Mouse (Mus musculus): ENCODE data around the gene Abcf2. TPM values are rescaled to one million over a fixed set of nuclear protein-coding genes. Genes with fewer than 3 reads are reported as not detected.

The Abcf2 gene
- polyA plus RNA-seq, 1 experiment from 2014 or later, result 117 TPM

DNA sequence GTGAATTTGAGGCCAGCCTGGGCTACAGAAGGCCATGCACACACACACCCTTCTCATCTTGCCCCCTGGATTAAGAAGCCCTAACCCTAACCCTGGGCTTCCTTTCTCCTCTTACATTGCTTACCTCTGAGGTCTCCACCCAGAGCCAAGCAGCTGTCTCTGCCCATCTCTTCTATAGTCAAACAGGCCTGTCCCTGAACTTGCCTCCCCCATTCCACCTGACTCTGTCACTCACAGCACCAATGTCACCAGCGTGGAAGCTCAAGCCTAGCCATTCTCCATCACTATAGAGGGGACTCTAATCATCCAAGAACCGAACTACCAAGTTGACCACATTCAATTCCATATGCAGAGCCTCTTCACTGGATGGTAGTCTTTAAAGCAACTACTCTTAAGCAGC is 23.0 kb upstream of the Abcf2 start:
- Histone ChIP-seq H3K4me2 (peak overlapping the region; percentile 95), H3K4me1 (peaks cover 86% of the 10 kb centered on the region), H3K36me3 (ENCODE audit: poor library complexity, severe bottlenecking) (peaks cover 5% of the 10 kb centered on the region), H3K9ac (peak overlapping the region; percentile 92; the same call in 1 of the 2 replicates), H3K9me3 (replicated peaks) (no peaks in the 10 kb centered on the region), H3K4me3 (peak overlapping the region; percentile 69), H3K27me3 (no peaks in the 10 kb centered on the region), H3K27ac (no peak overlapping the region)
- no peak for ATAC-seq
- 65% methylated on average over 2 of the region's 2 CpGs for WGBS

DNA sequence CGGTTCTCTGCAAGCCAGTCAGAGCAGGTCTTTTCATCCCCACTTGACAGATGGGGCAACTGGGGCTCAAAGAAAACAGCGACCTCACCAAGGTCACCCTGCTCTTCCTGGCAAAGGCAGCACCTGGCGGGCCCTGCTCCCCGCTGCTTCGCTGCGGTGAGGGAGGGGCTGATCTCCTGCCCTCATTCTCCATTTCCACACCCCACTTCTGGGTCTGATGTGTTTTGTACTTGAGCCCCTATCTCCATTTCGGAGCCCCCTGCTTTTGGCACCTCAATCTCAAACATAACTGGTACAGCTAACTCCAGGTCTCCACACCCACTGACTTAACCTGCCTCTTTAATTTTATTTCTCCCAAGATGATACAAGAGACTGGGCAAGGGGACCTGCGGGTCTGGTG is 21.9 kb upstream of the Abcf2 start:
- Histone ChIP-seq H3K4me2 (peak overlapping the region; percentile 95), H3K4me1 (peaks cover 90% of the 10 kb centered on the region), H3K9me3 (replicated peaks) (no peaks in the 10 kb centered on the region), H3K36me3 (ENCODE audit: poor library complexity, severe bottlenecking) (peaks cover 16% of the 10 kb centered on the region), H3K4me3 (peak overlapping the region; percentile 56), H3K27me3 (no peaks in the 10 kb centered on the region), H3K27ac (peak overlapping the region; percentile 92), H3K9ac (peak overlapping the region; percentile 86)
- ATAC-seq, result no peak
- WGBS, result 11% methylated on average over 8 of the region's 8 CpGs

DNA sequence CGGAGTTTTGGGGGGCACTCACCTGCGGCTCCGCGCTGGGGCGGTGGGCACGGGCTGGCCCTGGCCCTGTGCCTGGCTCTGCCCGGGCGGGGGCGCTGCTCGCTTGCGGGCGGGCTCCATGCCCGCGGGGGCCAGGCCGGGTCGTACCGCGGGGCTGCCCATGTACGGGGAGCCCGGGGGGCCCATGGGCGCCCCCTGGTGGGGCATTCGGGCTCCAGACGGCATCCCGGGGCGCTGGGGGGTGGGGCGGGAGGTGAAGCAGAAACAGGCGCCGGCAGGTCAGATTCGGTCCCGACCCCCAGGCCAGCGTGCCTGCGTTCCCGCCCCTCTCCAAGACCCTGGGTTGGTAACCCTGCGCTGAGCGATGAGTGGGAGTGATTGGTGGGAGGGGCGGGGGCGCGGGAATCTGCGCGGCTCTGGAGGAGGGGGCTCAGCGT is 21.3 kb upstream of the Abcf2 start:
- H3K9me3 ChIP-seq (replicated peaks), result no peaks in the 10 kb centered on the region
- under 1% methylated on average over 36 of the region's 41 CpGs for WGBS
- H3K27me3 ChIP-seq, result no peaks in the 10 kb centered on the region
- H3K4me1 ChIP-seq, result peaks cover 85% of the 10 kb centered on the region
- H3K36me3 ChIP-seq (ENCODE audit: poor library complexity, severe bottlenecking), result peaks cover 22% of the 10 kb centered on the region
- H3K4me3 ChIP-seq, result peak overlapping the region; percentile 56
- peak overlapping the region; percentile 95 for H3K4me2 ChIP-seq
- peak; percentile 17 for ATAC-seq
- peak overlapping the region; percentile 86 for H3K9ac ChIP-seq
- peak overlapping the region; percentile 92 for H3K27ac ChIP-seq

DNA sequence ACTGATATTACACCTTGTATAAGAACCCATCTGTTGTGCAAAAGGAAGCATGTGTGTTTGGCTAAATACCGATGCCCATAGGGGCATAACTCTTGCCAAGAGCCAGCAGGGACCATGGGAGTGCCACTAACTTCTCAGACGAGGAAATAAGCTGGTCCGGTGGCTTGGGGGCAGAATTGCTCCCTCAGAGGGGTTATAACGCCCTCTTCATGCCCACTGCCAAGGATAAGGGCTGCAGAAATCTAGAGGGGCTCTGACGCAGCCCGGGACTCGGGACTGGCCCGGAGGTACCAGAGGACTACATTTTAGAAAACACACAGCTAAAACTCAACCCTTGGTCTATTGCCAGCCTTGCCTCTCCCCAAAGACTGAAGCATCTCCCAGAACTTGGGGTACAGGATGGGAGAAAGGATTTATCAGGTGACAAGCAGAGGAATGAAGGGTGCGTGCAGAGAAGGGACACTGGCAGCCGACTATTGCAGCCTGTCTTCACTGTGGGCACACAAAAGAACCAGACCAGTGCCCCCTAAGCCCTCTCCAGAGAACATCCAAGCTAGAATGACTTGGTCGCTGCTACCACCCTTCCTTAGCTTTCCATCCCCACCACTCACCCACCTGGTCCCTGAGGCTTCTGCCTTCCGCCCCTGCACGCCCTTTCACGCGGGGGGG is 20.8 kb upstream of the Abcf2 start:
- Histone ChIP-seq H3K9me3 (replicated peaks) (no peaks in the 10 kb centered on the region), H3K27me3 (no peaks in the 10 kb centered on the region), H3K36me3 (ENCODE audit: poor library complexity, severe bottlenecking) (peaks cover 27% of the 10 kb centered on the region), H3K4me1 (peaks cover 79% of the 10 kb centered on the region), H3K4me2 (peak overlapping the region; percentile 95), H3K27ac (peak overlapping the region; percentile 92), H3K4me3 (peak overlapping the region; percentile 56), H3K9ac (peak overlapping the region; percentile 86)
- no peak for ATAC-seq
- WGBS, result 15% methylated on average over 15 of the region's 15 CpGs

DNA sequence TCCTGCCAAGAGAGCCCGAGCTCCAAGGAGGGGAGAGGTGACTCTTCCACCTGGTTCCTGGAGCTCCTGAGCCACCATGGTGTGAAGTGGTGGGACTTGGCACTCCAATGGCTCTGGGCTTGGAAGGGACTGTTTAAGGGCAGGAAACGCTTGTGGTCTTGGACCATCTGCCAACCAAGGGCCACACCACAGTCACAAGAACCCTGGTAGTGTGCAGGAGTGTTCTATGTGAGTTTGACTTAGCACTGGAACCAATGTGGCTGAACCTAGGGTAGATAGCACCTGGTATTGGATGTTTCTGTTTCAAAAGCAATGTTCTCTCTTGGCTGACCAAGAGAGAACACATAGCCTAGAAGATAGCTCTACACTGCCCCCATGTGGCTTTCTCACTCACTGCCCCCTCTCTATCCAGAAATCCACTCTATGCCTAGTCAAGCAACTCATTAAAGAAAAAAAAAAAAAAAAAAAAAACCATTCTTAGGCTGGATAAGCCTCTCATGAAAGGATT is 20.0 kb upstream of the Abcf2 start:
- peak; percentile 20 for ATAC-seq
- WGBS, result 29% methylated on average over 2 of the region's 2 CpGs
- peak overlapping the region; percentile 100 for H3K27ac ChIP-seq

DNA sequence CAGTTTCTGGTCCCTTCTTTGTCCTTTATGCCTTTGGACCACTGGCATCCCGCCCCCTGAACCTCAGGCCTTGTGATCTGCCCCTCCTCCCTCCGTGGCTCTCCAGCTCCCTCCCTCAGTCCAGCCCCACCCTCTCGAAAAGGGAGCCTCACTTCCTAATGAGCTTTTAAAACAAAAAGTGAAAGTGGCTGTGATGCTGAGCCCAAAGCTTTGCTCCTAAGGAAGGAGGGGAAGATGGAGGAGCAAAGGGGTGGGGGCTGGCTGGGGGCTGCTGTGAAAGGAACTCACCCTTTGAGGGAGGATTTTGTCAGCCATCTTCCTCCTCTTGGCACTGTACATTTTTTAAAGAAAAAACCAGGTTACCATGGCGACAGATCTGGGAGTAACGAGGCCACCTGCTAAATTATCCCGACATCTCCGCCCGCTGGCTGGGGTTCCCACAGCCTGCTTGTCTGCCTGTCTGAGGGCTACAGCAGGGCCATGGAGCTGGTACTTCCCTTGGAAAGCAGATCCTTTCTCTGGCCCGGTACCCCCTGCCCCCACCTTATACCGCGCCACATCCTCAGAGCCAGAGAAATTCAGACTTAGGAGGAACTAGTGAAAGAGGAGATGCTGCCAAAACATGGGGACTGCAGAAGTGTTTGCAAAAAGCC is 19.4 kb upstream of the Abcf2 start:
- Histone ChIP-seq H3K27me3 (no peaks in the 10 kb centered on the region), H3K9me3 (replicated peaks) (no peaks in the 10 kb centered on the region), H3K4me1 (peaks cover 78% of the 10 kb centered on the region), H3K4me2 (peak overlapping the region; percentile 63), H3K36me3 (ENCODE audit: poor library complexity, severe bottlenecking) (peaks cover 41% of the 10 kb centered on the region), H3K4me3 (peak overlapping the region; percentile 31), H3K27ac (peak overlapping the region; percentile 100), H3K9ac (peak overlapping the region; percentile 66)
- 1% methylated on average over 11 of the region's 11 CpGs for WGBS
- peak; percentile 67 for ATAC-seq

More for the DNA sequence above, 20.0 kb upstream of the Abcf2 start:
- Histone ChIP-seq H3K4me2 (peak overlapping the region; percentile 63), H3K9ac (peak overlapping the region; percentile 66), H3K4me3 (peak overlapping the region; percentile 31), H3K27me3 (no peaks in the 10 kb centered on the region), H3K4me1 (peaks cover 76% of the 10 kb centered on the region), H3K9me3 (replicated peaks) (no peaks in the 10 kb centered on the region), H3K36me3 (ENCODE audit: poor library complexity, severe bottlenecking) (peaks cover 35% of the 10 kb centered on the region)

DNA sequence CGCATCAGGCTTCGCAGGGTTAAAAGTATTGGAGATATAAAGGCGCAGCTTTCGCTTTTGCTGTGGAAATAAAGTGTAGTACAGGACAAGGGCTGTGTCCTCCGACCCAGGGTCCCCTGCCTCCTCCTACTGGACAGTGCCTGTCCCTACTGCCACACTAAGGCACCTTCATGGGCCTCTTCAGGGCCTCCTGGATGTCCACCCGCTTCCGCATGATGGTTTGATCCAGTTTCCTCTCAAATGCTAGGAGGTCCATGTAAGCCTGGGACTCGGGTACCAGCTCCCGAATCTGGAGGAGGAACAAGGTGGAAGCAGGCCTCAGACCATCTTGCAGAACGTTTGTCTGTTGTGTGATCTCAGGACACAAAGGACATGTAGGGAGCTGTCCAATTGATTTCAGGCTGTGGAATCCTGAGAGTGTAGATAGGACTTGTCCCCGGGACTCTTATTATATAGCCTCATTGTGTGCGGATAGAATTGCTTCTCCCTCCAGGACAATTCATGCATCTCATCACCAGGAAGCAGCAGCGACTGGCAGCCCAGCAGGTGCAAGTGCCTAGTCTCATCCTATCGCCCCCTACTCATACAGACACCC is 18.6 kb upstream of the Abcf2 start:
- H3K4me3 ChIP-seq, result peak overlapping the region; percentile 31
- H3K9ac ChIP-seq, result peak overlapping the region; percentile 66
- peak overlapping the region; percentile 100 for H3K27ac ChIP-seq
- H3K27me3 ChIP-seq, result no peaks in the 10 kb centered on the region
- WGBS, result 40% methylated on average over 14 of the region's 14 CpGs
- H3K4me1 ChIP-seq, result peaks cover 79% of the 10 kb centered on the region
- no peaks in the 10 kb centered on the region for H3K9me3 ChIP-seq (replicated peaks)
- peak; percentile 13; the same call in 1 of the 2 replicates for ATAC-seq
- peak overlapping the region; percentile 63 for H3K4me2 ChIP-seq
- H3K36me3 ChIP-seq (ENCODE audit: poor library complexity, severe bottlenecking), result peaks cover 49% of the 10 kb centered on the region

DNA sequence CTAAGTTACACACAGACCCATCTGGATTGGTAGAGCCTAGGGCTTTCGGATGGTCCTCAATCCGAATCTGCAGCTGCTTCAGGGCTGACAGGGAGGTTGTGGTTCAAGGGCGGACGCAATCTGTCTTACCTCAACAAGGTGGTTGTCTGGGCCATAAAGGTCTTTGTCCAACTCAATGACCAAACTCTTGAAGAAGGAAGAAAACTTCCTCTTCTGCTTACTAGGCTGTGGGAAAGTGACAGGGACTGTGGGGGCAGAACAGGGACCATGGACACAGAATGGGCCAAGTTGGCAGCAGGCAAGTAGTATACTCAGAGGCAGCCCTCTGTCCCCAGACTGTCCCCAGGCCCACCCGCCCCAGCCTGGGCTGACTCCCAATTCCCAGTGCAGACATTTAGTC is 18.0 kb upstream of the Abcf2 start:
- no peaks in the 10 kb centered on the region for H3K27me3 ChIP-seq
- 87% methylated on average over 5 of the region's 5 CpGs for WGBS
- peak overlapping the region; percentile 100 for H3K27ac ChIP-seq
- H3K4me3 ChIP-seq, result no peak overlapping the region
- peaks cover 55% of the 10 kb centered on the region for H3K36me3 ChIP-seq (ENCODE audit: poor library complexity, severe bottlenecking)
- ATAC-seq, result no peak
- no peaks in the 10 kb centered on the region for H3K9me3 ChIP-seq (replicated peaks)
- peak overlapping the region; percentile 66; the same call in 1 of the 2 replicates for H3K9ac ChIP-seq
- peaks cover 73% of the 10 kb centered on the region for H3K4me1 ChIP-seq
- H3K4me2 ChIP-seq, result peak overlapping the region; percentile 63

DNA sequence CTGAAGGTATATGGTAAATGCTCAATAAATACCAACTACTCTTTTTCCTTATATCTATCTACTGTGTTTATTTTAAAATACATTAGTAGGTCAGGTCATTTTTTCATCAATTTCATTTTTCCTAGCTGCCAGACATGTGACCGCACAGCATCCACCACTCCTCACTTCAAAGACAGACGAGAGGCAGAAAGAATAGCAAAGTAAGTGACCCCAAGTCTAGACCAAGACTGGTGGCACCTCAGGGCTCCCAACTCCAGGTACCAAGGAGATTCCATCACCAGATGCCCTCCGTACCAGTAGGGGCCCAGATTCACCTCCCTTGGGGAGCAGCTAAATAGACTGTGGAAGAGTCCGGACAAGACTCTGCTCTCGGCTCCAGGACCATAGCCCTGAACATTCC is 17.1 kb upstream of the Abcf2 start:
- no peak for ATAC-seq
- Histone ChIP-seq H3K27ac (peak overlapping the region; percentile 100; the same call in 1 of the 2 replicates), H3K9me3 (replicated peaks) (no peaks in the 10 kb centered on the region), H3K9ac (no peak overlapping the region), H3K4me3 (no peak overlapping the region), H3K27me3 (no peaks in the 10 kb centered on the region), H3K36me3 (ENCODE audit: poor library complexity, severe bottlenecking) (peaks cover 63% of the 10 kb centered on the region), H3K4me1 (peaks cover 66% of the 10 kb centered on the region), H3K4me2 (no peak overlapping the region)
- 95% methylated on average over 5 of the region's 5 CpGs for WGBS

DNA sequence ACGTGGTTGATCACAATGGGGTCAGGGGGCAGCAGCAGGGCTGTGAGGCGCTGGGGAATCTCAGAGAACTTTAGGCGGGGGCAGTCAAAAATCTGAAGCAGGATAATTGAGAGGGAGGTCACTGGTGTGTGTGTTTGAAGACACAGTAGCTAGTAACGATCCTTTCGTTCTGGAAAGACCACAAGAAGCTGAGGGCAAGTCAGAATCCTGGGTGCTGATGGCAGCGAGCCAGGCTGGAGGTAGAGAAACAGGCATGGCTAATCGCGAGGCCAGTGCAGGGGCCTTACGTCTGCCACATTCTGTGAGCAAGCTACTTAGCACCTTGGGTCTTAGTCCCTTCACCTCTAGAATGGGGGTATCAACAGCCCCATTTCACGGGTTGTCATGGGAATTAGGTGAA is 16.7 kb upstream of the Abcf2 start:
- Histone ChIP-seq H3K9ac (no peak overlapping the region), H3K9me3 (replicated peaks) (no peaks in the 10 kb centered on the region), H3K27me3 (no peaks in the 10 kb centered on the region), H3K4me2 (no peak overlapping the region), H3K36me3 (ENCODE audit: poor library complexity, severe bottlenecking) (peaks cover 67% of the 10 kb centered on the region), H3K4me3 (no peak overlapping the region), H3K27ac (no peak overlapping the region), H3K4me1 (peaks cover 64% of the 10 kb centered on the region)
- ATAC-seq, result no peak
- 69% methylated on average over 10 of the region's 10 CpGs for WGBS

DNA sequence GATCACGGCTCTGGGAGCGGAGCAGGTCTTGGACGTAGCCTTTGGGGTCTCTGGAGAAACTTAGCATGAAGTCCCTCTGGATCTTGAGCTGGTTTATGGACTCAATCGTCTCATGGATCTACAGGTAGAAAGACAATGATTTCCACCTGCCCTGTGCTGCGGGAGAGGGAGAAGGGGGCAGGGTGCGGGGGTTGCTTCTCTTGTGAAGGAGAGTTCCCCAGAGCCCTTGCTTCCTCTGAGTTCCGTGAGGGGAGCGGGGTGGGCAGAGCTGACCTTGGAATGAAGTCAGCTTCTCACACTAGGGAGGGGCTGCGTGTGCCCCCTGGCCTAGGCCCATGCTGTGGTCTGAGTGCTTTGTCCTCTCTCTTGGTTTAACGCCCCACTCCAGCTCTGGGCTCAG is 16.0 kb upstream of the Abcf2 start:
- Histone ChIP-seq H3K27me3 (no peaks in the 10 kb centered on the region), H3K4me1 (peaks cover 64% of the 10 kb centered on the region), H3K27ac (0 out of 2 replicates have a peak overlapping the region, but pooled peaks have one; percentile 35), H3K4me3 (no peak overlapping the region), H3K4me2 (no peak overlapping the region), H3K9me3 (replicated peaks) (no peaks in the 10 kb centered on the region), H3K36me3 (ENCODE audit: poor library complexity, severe bottlenecking) (peaks cover 74% of the 10 kb centered on the region), H3K9ac (no peak overlapping the region)
- ATAC-seq, result no peak
- WGBS, result 75% methylated on average over 10 of the region's 10 CpGs

Measured in forebrain, embryonic 13.5 days (tissue).